ENCODE assay signal across 14 mouse cellular contexts in genomic region chr11:96678026-96678425, GRCm38 (mm10).
A peak's percentile ranks its signal among the peaks of the same experiment; 100 is the strongest.
DNase-seq lines count a peak whose midpoint lies in the region.
"Had no signal": no experiment of that assay in that cellular context is flagged by ENCODE, and none has a peak within 500 bp of the region (broad histone marks: within the 10 kb centered on the region; RNA-seq: fewer than 3 reads in every experiment).

No protein-coding gene starts in this region.

- peak; percentile 39 to 41 for DNase-seq in left cerebral cortex, adult 18-20 months (ENCODE audit: low spot score in 2 of 2)
- DNase-seq in left cerebral cortex, postnatal 4 days, result no peak
- DNase-seq in right cerebral cortex, adult 2 months (ENCODE audit: low spot score in 2 of 2), result peak; percentile 28 to 32
- no peak for DNase-seq in right cerebral cortex, postnatal 10 days (ENCODE audit: low spot score in 2 of 2)
- DNase-seq in right cerebral cortex, postnatal 36 days (ENCODE audit: low spot score in 2 of 2), result peak; percentile 15 to 34
- DNase-seq in kidney, postnatal 4 days, result no peak
- DNase-seq: adrenal gland, adult 8-10 months; adrenal gland, postnatal 36 days; cerebellum, adult 11 months; cerebellum, adult 8-10 months; cerebellum, postnatal 14 days; embryo, embryonic 11 days; gastrocnemius, adult 2 months; gastrocnemius, postnatal 25 days had no signal

- intact Hi-C loops in left cerebral cortex, postnatal 4 days (cut with DNase I), result loop anchor here (10.0 kb wide), 2 partner anchors 123 to 373 kb away; partner anchors contain the start of gene Hoxb5

Comparison
In these comparisons a context has a peak if more than half of its experiments do, and no peak if none do; other contexts are left out.
1. DNase-seq: peak in left cerebral cortex, adult 18-20 months (2 of 2), right cerebral cortex, adult 2 months (2 of 2) and right cerebral cortex, postnatal 36 days (2 of 2); none in left cerebral cortex, postnatal 4 days (single experiment), right cerebral cortex, postnatal 10 days (0 of 2) and kidney, postnatal 4 days (0 of 2).